Mouse (Mus musculus) lung, postnatal 0 days (tissue): ENCODE results near the gene Akr1c14.

Source experiments
- CTCF ChIP-seq: IDR thresholded peaks from 2 replicates; pipeline ENCODE4 v1.5.1; 2016; ENCODE audit warnings: antibody characterized with exemption, mild to moderate bottlenecking
- EP300 ChIP-seq: IDR thresholded peaks from 2 replicates; pipeline ENCODE4 v1.6.1; 2016; ENCODE audit warnings: antibody characterized with exemption, mild to moderate bottlenecking, control low read depth

DNA sequence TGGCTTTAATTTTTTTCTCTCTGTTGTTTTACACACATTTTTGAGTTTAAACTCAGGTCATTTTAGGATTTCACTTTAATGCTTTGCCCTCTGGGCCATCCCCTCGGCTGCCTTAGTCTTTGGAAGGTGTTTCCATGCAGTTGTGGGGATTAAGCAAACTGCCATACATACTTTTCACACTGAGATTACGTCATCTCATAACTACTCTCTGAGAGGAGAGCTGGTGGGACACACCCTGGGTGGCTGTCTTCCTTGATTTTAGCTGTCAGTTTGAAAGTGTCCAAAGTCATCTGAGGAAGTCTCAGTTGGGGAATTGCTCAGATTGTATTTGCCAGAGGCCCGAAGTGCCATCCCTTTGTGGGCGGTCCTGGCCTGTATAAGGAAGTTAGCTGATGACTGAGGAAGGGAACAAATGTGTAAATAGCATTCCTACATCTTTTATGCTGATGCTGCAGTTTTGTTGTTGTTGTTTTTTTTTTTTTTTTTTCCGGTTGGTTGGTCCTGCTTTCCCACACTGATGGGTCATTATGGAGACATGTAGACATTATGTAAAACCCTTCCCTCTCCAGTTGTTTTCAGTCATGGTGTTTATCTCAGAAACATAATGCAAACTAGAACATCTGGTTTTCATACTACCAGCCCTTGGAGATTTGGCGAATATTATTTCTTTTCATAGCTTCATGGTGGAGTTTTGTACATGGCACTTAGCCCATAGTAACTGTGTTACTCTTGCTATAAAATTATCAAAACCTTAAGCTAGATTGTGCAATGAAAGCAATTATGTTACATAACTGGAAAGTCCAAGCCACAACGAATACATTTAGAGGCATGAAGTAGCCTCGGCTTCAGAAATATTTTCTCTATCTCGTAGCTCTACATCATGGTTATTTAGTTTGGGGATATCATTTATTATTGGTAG is 28.0 kb downstream of the Akr1c14 start:
- TF ChIP-seq CTCF: no peak
- TF ChIP-seq EP300: no peak
